Mouse (Mus musculus) limb, embryonic 14.5 days (tissue): ENCODE results near the gene Clcnka. TPM values are rescaled to one million over a fixed set of nuclear protein-coding genes. Genes with fewer than 3 reads are reported as not detected.
A peak's percentile ranks its signal among the peaks of the same experiment; 100 is the strongest.

Experiments
- ATAC-seq: fragments of 200-750 bp; cut with Nextera tagmentation; 2 replicates; pipeline ENCODE4 v1.8.0; 2017; ENCODE audit warnings: low read depth, moderate number of reproducible peaks, moderate TSS enrichment; ENCODE audit not compliant: low FRiP score
- DNase-seq: peaks from one replicate; pipeline ENCODE4 v3.0.0-alpha.2; 2015; ENCODE audit warnings: low spot score
- H3K27ac ChIP-seq: fragments of 300-500 bp; sonication (generic); replicated peaks from 2 replicates; pipeline ENCODE4 v1.5.1; 2014; ENCODE audit warnings: low read depth, mild to moderate bottlenecking, low read length, moderate library complexity, mixed read lengths
- H3K27me3 ChIP-seq: fragments of 300-500 bp; sonication (generic); 2 replicates; pipeline ENCODE4 v1.6.1; 2014; ENCODE audit warnings: low read length, mixed read lengths; ENCODE audit not compliant: control insufficient read depth, insufficient read depth
- H3K36me3 ChIP-seq: fragments of 300-500 bp; sonication (generic); 2 replicates; pipeline ENCODE4 v1.6.1; 2014; ENCODE audit warnings: mild to moderate bottlenecking, low read length, moderate library complexity, mixed read lengths; ENCODE audit not compliant: control insufficient read depth, insufficient read depth
- H3K4me1 ChIP-seq: fragments of 300-500 bp; sonication (generic); 2 replicates; pipeline ENCODE4 v1.6.1; 2014; ENCODE audit warnings: antibody characterized with exemption, low read length, mixed read lengths; ENCODE audit not compliant: control insufficient read depth, insufficient read depth
- H3K4me2 ChIP-seq: fragments of 300-500 bp; sonication (generic); replicated peaks from 2 replicates; pipeline ENCODE4 v1.6.1; 2014; ENCODE audit warnings: low read depth, mild to moderate bottlenecking, low read length, moderate library complexity; ENCODE audit not compliant: severe bottlenecking
- H3K4me3 ChIP-seq: fragments of 300-500 bp; sonication (generic); replicated peaks from 2 replicates; pipeline ENCODE4 v1.5.1; 2014; ENCODE audit warnings: low read length
- H3K9ac ChIP-seq: fragments of 300-500 bp; sonication (generic); 2 replicates; pipeline ENCODE4 v1.6.1; 2014; ENCODE audit warnings: mild to moderate bottlenecking, low read depth, low read length, moderate library complexity; ENCODE audit not compliant: severe bottlenecking
- H3K9me3 ChIP-seq: fragments of 300-500 bp; sonication (generic); 2 replicates; pipeline ENCODE4 v1.6.1; 2016; ENCODE audit warnings: low read length; ENCODE audit not compliant: control insufficient read depth
- POLR2A ChIP-seq: fragments of 200-500 bp; IDR thresholded peaks from 2 replicates; pipeline ENCODE4 v1.8.0; 2012; ENCODE audit warnings: inconsistent platforms, mild to moderate bottlenecking, moderate library complexity, borderline replicate concordance; ENCODE audit not compliant: insufficient read depth, insufficient read length; ENCODE audit errors: extremely low read depth
- WGBS: fragments of 180-500 bp; shearing (Covaris S2); extraction: QIAGEN DNeasy Blood & Tissue Kit; methylation state at CpG from one replicate; pipeline ENCODE4 v1.1.7; 2014; 5-methylcytosine and 5-hydroxymethylcytosine counted together
- polyA plus RNA-seq, 2 experiments: library from polyadenylated mRNA; depleted of rRNA in 1 of 2; stranded (reverse) in 1 of 2; unstranded in 1 of 2; fragments of >200 nt; fragmentation: Nextera tagmentation in 1 of 2; extraction: Ambion mirVana in 1 of 2; gene quantifications; 2 replicates each; pipeline versions ENCODE4 v1.2.1 to v1.2.3; 2012 to 2014

The Clcnka gene
- polyA plus RNA-seq, 2 experiments, result 0.61 to 0.75 TPM

GRCm38 (mm10) chr4:141387093-141387784, 11.3 kb downstream of the Clcnka start:
- no peaks in the 10 kb centered on the region for H3K36me3 ChIP-seq
- peaks cover 23% of the 10 kb centered on the region for H3K27me3 ChIP-seq
- WGBS, result 15% methylated on average over 5 of the region's 5 CpGs
- TF ChIP-seq POLR2A, result no peak
- H3K9me3 ChIP-seq, result no peaks in the 10 kb centered on the region
- H3K27ac ChIP-seq, result no peak overlapping the region
- no peak overlapping the region for H3K4me3 ChIP-seq
- no peak overlapping the region for H3K9ac ChIP-seq
- peaks cover 3% of the 10 kb centered on the region; the same call in 1 of the 2 replicates for H3K4me1 ChIP-seq
- H3K4me2 ChIP-seq, result no peak overlapping the region
- ATAC-seq (peak; percentile 48; the same call in 1 of the 2 replicates), DNase-seq (peak; percentile 77)

- no peak for TF ChIP-seq POLR2A
- Histone ChIP-seq H3K9ac (no peak overlapping the region), H3K4me2 (no peak overlapping the region), H3K36me3 (no peaks in the 10 kb centered on the region), H3K9me3 (no peaks in the 10 kb centered on the region), H3K4me1 (peaks cover 5% of the 10 kb centered on the region; the same call in 1 of the 2 replicates), H3K4me3 (no peak overlapping the region), H3K27ac (no peak overlapping the region), H3K27me3 (peaks cover 28% of the 10 kb centered on the region)
- ATAC-seq (no peak), DNase-seq (no peak)
- WGBS, result 70% methylated on average over 7 of the region's 7 CpGs
These were observed 12.4 kb downstream of the Clcnka start for GRCm38 (mm10) chr4:141386150-141386549.

- peak; percentile 74 for DNase-seq
- ATAC-seq, result no peak
- H3K4me1 ChIP-seq, result peaks cover 5% of the 10 kb centered on the region; the same call in 1 of the 2 replicates
- H3K9me3 ChIP-seq, result no peaks in the 10 kb centered on the region
- no peak overlapping the region for H3K4me2 ChIP-seq
- H3K27ac ChIP-seq, result no peak overlapping the region
- WGBS, result 0% methylated on average over 7 of the region's 7 CpGs
- no peak overlapping the region for H3K9ac ChIP-seq
- peaks cover 28% of the 10 kb centered on the region for H3K27me3 ChIP-seq
- H3K4me3 ChIP-seq, result no peak overlapping the region
- no peak for TF ChIP-seq POLR2A
- no peaks in the 10 kb centered on the region for H3K36me3 ChIP-seq
These were observed 13.2 kb downstream of the Clcnka start for GRCm38 (mm10) chr4:141385275-141385674.

- DNase-seq (peak; percentile 42), ATAC-seq (peak; percentile 32; the same call in 1 of the 2 replicates)
- H3K4me1 ChIP-seq, result peaks cover 3% of the 10 kb centered on the region; the same call in 1 of the 2 replicates
- H3K4me2 ChIP-seq, result peak overlapping the region; percentile 52
- peaks cover 28% of the 10 kb centered on the region for H3K27me3 ChIP-seq
- no peaks in the 10 kb centered on the region for H3K9me3 ChIP-seq
- no peaks in the 10 kb centered on the region for H3K36me3 ChIP-seq
- peak overlapping the region; percentile 32 for H3K4me3 ChIP-seq
- no peak for TF ChIP-seq POLR2A
- H3K9ac ChIP-seq, result peak overlapping the region; percentile 44
- no peak overlapping the region for H3K27ac ChIP-seq
- under 1% methylated on average over 21 of the region's 25 CpGs for WGBS
These were observed 16.1 kb downstream of the Clcnka start for GRCm38 (mm10) chr4:141382406-141382805.

GRCm38 (mm10) chr4:141379674-141380073, 18.9 kb downstream of the Clcnka start:
- Histone ChIP-seq H3K27me3 (peaks cover 26% of the 10 kb centered on the region), H3K36me3 (no peaks in the 10 kb centered on the region), H3K4me2 (no peak overlapping the region), H3K9ac (no peak overlapping the region), H3K4me1 (peaks cover 3% of the 10 kb centered on the region; the same call in 1 of the 2 replicates), H3K4me3 (no peak overlapping the region), H3K9me3 (no peaks in the 10 kb centered on the region), H3K27ac (no peak overlapping the region)
- TF ChIP-seq POLR2A, result no peak
- no peak for ATAC-seq
- no peak for DNase-seq
- 66% methylated on average over 8 of the region's 8 CpGs for WGBS
